Mouse (Mus musculus) adrenal gland, postnatal 4 days (tissue): ENCODE measurements around the gene Utp4. TPM values are rescaled to one million over a fixed set of nuclear protein-coding genes. Genes with fewer than 3 reads are reported as not detected.
"Not testable (repeated sequence)": the region's sequence is repeated elsewhere in the genome, so short reads cannot be mapped to it uniquely, and the experiment has no call there.

Source experiments
- DNase-seq, 2 experiments: peaks; one replicate each; pipeline ENCODE4 v3.0.0; 2021 to 2022; ENCODE audit warnings: low spot score in 2 of 2, mixed read lengths in 2 of 2
- long read RNA-seq, 2 experiments: library from polyadenylated mRNA; stranded (forward); transcript quantifications; one replicate each; pipeline ENCODE4 v2.0.0; 2021
- total RNA-seq, 2 experiments: library from RNA; stranded (reverse); gene quantifications; 2 replicates each; pipeline ENCODE4 v1.2.3; 2021

Gene Utp4
- 10 to 100 TPM; 45.1 to 47.0 TPM for total RNA-seq
- long read RNA-seq, experiment 1, transcript Utp4-201 (17 exons, 2,232 nt): major isoform, 21 of 35 reads
- long read RNA-seq, experiment 1, partial matches to known transcripts: 8 of 35 reads
- long read RNA-seq, experiment 1, other reads (novel, unspliced or antisense): 6 of 35 reads
- long read RNA-seq, experiment 2, transcript Utp4-201 (17 exons, 2,232 nt): major isoform, 66 of 92 reads
- long read RNA-seq, experiment 2, partial matches to known transcripts: 17 of 92 reads
- long read RNA-seq, experiment 2, other reads (novel, unspliced or antisense): 9 of 92 reads

DNA sequence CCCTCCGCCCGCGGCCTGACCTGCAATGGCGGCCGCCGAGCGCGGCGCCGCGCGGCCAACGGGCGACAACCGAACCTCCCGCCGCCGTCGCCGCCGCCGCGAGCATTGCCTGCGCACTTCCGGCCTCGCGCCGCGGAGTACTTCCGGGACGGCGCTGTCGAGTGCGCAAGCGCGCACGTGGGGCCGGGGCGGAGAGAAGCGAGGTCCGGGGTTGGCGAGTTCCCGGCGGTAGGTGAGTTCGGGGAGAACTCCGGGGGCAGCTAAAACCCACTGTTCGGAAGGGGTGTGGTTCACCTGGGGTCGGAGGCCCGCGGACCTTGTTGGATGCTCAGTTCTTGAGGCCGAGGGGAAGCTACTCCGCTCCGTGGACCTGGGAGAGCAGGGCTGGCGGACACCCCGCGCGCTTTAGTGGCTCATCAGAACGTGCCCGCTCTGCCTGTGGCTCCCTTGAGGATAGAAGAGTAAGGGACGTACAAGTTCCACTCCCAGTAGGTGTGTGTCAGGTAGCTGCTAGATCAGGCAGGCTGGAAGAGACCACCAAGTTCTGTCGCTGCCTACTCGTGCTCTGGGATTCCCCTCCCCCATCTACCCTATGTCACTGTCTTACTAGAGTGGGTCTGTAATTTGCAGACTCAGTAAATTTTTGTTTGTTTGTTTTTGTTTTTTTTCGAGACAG, at the start of gene Utp4:
TSS of gene Utp4 (plus strand) at position 156 of the 676 bp plus-strand sequence.
- DNase-seq: peak; percentile 74 to 76

DNA sequence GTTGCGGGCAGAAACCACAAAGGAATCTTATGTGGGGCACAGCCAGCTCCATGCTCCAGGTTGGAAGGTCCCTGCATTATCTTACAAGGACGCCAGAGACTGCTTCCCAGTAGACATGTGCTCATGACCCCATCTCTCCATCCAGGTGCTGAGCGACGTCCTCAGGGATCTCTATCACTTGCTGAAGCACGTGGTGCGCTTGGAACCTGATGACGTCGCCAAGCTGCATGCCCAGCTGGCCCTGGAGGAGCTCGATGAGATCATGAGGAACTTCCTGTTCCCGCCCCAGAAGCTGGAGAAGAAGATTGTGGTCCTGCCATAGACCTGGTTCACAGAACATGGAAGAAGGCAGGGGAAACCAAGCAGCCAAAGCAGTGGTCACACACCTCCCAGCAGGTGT, 43.4 kb upstream of the Utp4 start:
- DNase-seq: no peak

DNA sequence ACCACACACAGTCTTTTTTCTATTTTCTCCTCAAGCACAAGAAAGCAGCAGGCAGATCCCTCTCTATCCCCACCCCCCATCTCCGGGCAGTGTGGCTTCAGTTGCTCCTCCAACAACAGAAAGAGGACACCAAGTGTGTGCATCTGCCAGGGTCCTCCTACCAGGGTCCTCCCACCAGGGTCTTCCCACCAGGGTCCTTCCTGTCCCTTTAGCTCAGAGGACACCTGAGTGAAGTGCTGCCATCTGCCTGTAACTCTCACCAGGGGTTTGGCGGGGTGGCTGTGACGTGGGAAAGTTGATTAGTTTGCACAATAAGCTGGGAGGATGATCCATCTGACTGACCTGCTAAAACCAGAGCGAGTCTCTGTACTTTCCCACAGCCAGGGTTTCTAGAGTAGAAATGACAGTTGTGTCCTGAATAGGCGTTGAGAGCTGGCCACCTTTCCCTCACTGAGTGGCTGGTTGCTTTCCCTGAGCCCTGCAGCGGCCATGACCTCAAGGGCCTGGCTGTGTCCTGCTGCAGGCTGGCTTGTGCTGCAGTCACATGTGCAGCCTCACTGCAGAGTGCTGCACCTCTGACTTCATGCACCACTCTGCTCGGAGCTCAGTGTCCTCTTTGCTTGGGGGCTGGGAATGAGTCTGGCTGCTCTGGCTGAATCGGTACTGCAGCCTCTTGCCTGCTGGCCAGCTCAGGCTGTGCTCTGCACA, 38.7 kb upstream of the Utp4 start:
- no peak for DNase-seq

DNA sequence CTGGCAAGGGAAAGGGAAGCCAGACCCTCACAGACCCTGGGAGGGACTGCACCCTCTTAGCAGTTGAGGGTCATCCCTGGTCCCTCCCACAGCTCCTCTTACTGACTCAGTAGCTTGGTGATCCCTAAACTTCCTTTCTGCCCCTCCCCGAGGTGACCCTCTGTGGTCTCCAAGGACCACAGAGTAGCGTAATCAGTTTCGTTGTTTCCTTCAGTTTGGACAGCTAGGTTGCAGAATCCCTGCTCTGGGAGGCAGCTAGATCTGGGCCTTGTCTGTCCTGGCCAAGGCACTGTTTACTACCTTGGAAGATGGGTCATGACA, 38.2 kb upstream of the Utp4 start:
- DNase-seq: no peak

DNA sequence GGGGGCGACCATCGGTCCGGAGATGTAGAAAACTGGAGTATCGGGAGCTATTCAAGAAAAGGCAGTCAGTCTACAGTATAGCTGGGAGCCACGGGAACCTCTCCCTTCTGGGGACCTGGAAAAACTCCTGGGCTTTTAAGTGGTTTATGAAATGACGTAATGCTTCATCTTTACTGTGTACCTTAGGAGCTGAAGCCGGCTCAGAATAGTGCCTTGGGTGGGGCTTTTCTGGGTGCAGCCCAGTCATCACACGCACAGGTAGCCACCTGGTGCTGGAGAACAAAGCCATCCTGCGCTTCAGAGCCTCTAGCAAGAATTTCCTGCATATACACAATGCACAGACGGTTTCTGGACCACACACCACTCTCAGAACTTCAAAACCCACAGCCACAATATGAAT, 30.6 kb upstream of the Utp4 start:
- DNase-seq: no peak

DNA sequence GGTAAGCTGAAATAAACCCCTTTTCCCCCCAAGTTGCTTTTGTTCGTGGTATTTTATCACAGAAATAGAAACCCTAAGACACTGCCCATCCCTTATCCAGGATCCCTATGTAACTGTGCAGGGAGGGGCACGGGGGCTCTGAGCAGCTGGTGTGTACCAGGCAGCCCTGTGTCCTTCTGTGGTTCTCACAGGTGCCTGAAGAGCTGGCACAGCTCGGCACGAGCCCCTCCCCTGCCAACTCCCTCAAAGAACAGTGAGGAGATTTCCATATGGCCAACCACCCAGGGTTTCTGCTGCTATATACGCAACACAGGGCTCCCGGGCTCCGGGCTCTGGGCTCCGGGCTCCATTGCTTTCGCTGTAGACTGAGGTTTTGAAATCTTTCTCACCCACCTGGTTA, 28.1 kb upstream of the Utp4 start:
- DNase-seq: no peak

DNA sequence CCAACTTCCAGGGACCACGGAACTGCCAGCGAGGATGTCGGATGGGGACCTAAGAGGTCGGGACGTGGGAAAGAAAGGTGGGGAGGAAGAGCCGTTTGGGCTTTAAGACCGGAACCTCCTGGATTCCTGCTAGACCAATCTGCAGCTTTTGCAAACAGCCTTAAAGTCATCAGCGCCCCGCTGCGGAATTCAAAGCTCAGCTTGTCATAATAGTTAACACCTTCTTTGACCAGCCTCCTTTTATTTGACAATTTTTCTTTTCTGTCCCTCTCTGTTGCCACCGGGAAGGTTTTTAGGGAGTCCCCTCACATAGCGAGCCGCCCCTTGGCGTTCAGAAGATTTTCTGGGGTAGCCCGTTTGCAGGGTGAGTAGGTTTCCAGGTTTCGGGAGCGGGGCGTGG, 23.4 kb upstream of the Utp4 start, which contains the start of gene Has3:
TSS of gene Has3 (plus strand) at position 192 of the 400 bp plus-strand sequence.
- no peak for DNase-seq

DNA sequence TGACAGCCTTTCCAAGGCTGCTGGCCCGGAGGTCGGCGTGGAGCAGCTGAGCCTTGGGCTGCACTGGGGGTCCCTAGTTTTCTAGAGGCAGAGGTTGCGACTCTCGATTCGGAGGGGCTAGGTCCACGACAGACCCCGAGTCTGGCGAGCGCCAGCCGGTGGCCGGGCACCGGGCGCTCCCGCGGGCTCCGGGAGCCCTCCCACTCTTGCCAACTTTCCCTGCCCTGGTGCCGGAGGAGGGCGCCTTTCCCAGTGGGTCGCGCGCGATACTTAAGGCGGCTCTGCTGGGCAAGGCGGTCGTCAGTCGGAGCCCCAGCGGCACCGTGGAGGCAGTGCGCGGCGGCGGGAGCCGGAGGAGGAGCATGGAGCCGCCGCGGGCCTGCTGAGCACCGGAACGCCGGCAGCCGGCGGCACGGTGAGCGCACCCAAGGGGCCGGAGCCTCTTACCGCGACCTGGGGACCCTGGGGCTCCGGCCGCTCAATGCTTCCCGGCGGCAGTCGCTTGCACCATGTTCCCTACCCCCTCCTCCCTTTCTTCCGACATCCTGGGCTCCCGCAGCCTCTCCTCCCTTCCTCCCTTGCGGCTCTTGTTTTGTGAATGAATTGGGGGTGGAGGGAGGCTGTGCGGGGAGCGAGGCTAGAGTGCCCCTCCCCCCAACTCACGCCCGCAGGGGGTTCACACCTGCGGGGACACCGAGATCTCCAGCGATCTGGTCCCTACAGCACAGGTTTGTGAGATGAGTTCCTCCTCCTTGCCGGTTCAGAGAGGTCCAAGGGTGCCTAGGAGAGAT, 22.7 kb upstream of the Utp4 start:
- DNase-seq: peak; percentile 36 to 45

DNA sequence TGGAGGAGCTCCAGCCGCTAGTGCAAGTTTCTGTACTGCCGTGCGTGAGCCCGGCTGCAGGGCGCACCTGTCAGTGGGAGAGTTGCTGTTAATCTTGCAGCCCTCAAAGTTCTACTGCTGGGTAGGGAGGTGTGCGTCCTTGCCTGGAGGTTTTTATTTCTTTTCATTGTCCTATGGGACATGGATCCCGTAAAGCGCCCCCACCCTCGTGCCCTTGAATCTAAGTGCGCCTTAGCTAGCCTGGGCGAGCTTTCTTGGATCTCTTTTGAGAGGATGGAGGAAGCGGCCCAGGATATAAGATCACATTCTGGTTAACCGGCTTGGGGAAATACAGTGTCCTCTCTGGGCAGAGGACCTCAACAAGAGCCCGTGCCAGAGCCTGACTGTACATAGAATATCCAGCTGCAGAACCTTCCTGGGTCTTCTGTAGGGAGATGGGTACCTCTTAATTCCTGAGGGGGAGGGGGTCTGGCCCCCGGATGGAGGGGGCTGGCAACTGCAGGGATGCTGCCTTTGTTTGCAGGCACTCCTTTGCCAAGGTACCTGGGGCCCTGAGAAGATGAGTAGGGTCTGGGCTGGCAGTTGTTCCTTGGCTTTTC, 22.0 kb upstream of the Utp4 start:
- no peak for DNase-seq

DNA sequence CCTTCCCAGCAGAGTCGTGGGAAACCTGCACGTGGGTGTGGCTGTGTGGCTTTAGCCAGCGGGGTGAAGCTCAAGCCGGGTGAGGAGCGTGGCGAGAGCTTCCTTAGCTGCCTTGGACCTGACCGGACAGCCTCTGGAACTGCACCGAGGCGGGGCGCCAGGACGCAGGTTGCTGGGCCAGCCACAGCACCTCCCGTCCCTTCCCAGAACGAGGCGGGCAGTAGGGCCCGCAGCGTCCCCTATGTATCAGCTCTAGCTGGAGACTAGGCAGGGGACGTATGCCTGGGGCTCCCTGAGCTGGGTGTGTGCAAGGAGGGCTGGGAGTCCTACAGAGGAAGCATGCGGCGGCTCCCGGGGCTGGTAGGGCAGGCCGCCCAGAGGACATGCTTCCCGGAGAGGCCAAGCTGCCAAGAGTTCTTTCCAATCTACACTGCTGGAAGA, 21.5 kb upstream of the Utp4 start:
- peak in 1 of 2 experiments; percentile 33 for DNase-seq

DNA sequence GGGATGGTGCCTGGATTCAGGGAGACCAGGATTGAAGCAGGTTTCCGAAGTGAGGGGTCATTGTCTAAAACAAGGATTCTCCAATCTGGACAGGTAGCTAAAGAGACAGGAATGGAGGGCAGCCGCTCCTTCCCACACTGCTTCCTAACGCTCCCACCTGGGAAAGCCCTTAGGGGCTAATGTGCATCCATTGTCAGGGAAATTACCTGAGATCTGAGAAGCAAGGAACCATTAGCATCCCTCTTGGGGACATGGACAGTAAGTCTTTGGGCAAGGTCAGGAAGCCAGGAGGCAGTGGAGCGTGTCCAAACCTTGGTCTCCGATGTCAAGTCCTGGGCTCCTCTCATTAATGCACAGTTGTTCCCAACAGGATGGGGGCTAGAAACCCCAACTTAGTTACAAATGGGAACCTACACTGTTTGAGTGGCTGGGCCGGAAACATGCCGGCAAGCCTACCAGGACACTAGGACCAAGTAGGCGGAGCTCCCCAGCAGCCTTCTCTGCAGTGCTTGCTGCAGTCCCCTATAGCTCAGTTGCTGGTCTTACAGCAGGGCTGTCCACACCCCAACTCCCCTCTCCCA, 20.9 kb upstream of the Utp4 start:
- DNase-seq: no peak

DNA sequence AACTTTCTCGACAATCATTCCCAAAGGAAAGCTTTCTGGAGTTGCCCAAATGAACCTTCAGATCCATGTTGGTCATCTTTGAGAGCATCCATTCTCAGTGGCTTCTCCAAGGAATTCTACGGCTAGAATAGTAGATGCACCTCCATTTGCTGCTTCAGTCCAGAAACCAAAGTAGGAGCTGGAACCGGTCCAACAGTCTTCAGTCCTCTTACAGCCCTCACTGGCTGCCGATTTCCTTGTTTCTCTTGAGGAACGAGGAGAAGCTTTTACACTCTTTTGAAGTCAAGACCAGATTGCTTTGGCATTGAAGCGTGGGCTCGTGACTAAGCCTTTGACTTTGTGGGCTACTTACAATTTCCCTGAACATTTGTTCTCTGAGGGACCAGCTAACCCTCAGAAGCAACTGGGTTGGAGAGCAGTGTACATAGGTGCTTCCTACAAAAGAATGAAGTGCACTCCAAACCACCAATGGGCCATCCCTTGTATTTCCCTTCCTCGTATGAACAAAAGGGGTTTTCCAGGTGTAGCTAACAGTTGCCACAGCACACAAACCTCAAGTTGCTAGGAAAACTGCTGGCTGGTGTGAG, 13.2 kb upstream of the Utp4 start:
- no peak for DNase-seq

DNA sequence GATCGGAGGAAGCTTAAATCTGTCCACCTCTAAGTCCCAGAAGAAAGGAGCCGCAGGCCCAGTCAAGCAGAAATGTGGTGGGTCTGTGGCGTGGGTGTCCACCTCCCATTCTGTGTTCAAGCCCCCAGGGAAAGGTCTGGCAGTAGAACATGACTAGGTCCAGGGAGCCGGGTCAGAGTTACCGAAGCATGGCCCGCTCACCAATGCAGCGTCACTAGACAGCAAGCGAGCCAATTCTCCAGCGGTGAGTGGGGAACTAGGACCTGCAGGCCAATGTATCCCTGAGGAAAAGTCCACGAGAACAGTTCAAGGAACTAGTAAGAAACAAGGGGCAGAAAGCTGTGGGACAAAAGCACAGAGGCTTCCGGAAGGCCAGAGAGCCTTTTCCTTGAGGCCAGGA, 9.3 kb upstream of the Utp4 start:
- not testable (repeated sequence) for DNase-seq

DNA sequence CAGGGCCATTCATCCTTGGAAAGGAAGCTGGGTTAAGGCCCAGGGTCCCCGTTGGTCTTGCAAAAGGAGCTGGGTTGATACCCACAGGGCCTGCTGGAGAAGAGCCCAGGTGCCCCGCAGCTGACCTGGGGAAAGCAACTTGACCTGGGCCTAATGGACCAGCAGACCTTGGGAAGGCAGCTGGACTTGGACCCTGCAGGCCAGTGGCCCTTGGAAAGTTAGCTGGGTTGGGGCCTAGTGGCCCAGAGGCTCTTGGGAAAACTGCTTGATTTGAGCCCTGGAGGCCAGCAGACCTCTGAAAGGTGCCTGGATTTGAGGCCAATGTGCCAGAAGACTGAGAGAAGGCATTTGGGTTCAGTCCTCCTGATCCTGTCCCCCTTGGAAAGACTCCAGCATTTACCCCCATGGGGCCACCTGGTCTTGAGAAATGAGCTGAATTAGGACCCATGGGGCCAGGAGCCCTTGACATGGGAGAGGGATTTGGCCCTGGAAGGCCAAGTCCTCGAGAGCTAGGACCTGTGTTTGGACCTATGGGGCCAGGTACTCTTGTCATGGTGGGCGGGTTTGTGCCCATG, 8.5 kb upstream of the Utp4 start:
- not testable (repeated sequence) for DNase-seq

DNA sequence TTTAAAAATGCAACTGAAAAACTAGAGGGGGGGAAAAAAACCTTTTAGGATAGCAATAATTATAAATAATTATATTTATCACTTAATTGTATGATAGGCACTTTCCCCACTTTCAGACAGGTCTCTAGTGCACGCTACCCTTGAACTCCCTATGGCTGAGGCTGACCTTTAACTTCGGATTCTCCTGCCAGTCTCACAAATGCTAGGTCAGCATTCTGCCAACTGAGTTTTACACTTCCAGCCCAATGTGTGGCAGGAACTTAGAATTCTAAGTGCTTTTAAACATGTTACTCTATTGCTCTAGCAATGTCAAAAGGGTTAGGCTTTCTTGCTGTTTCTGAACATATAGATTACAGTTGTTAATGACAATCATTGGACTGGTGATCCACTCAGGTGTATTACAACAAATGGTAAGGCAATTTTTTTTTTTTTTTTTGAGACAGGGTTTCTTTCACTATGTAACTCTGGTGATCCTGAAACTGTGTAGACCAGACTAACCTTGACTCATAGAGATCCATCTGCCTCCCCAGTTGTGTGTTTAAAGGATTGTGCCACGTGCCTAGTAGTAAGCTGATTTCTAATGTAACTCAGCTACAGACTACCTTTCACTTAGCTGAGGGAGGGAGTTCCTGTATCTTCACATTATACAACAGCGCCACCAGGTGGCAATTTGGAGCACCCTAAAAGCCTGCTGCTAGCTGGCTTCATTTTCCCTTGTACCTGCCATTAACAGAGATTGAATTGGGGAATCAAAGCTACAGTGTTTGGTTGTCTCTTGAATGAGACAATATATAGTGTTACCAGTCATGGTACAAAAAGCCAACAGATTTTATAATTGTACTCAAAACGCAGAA, 5.9 kb upstream of the Utp4 start:
- peak in 1 of 2 experiments; percentile 64 for DNase-seq

DNA sequence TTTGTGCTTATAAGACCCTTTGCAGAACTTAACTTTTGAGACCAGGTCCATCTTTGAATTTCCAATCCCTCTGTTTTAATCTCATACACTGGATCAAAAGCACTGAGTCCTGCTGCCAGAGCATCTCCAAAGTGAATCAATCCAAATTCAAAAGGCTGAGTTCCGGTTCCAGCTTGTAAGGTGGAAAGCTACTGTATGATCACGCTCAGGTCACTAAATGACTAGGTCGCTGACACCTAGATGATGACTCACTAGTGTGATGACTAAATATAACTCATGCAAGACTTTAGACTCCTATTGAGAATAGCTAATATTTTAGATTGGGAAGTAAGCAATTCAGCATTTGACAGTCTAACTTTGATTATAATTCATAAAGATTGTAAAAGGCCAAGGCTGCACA, 4.6 kb upstream of the Utp4 start:
- no peak for DNase-seq

DNA sequence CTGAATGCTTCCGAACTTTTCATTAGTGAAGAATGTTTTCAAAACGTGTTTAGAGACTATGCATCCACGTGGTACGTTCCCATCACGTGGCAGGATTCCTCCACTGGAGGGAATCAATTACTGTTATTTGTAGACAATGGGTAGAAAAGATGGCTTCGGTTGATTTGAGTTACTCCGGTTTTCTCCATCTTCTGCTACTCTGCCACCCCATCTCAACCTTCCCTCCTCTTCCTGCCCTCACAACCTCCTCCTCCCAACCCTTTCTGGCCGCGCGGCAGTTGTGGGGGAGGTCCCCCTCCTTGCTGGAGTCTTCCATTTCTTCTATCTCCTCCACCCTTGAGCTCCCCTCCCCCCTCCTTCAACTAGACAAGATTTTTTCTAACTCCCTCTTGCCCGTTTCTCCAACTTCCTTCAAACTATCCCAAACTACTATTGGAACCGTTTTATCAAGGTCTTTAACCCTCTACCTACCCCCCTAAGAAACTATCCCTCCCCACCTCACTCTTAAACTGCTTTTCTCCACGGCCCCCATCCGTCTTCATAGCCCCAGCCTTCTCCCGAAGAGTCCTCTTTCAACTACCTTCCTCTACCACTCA, 1.1 kb upstream of the Utp4 start:
- DNase-seq: no peak

DNA sequence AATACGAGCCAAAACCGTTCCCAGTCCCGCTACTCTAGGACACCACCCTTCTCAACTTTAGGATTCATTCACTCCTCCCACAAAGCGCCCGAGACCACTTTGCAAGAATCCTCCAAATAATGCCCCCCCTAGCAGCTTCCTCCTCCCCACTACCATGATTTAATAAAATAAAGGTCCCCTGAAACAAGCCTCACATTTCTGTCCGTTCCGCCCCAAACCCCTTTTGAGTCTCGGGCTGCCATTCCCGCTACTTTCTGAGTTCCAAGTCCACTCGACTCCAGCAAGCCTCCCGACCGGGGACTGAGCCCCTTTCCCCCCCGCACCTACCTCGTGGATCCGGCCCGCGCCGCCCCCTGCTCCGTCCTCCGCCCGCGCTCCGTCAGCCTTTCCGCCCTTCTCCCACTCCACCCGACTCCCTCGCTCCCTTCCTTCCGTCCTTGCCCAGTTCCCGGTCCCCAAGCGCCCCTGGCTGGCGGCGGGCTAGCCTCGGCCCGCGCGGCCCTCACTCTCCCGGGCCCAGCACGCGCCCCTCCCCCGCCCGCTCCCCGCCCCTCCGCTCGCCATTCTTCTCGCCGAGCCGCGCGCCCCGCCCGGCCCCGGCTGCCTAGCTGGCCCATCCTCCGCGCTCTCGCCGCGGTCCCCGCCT, 507 bp upstream of the Utp4 start:
- DNase-seq: peak in 1 of 2 experiments; percentile 39
